Mouse (Mus musculus) 3134 (cell line): ENCODE measurements around the gene Fat4.

Source experiments
- DNase-seq: peaks from one replicate; pipeline ENCODE4 v3.0.0-alpha.2; 2011; ENCODE audit warnings: low spot score; ENCODE audit not compliant: insufficient read length; ENCODE audit errors: extremely low read depth

Fat4 gene

DNA sequence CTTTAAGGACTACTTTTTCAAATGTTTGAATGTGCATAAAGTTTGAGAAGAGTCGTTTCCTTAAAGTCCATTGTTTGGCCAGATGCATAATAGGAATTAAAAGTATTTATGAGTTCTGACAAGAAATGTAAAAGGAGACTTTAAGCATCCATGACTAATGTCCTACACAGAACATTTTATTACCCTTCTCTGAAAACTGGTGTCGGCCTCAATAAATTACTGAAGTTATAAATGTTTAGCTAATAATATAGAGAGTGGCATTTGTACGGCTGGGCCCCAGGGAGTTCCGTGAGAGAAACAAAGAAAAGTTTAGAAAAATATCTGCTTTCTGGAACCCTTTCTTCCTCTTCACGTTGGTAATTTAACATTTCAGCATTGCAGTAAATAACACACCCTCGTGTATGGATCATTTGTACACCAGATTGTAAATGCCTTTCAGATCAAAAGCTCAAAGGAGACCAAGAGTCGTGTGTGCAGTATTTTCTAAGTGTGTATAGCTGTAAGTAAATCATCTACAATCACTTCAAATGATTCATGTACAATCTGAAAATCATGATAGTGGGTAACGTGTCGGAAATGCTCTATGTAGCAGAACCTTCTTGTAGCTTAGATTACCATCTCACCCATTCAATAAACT lies 69.4 kb downstream of the Fat4 start:
- no peak for DNase-seq

DNA sequence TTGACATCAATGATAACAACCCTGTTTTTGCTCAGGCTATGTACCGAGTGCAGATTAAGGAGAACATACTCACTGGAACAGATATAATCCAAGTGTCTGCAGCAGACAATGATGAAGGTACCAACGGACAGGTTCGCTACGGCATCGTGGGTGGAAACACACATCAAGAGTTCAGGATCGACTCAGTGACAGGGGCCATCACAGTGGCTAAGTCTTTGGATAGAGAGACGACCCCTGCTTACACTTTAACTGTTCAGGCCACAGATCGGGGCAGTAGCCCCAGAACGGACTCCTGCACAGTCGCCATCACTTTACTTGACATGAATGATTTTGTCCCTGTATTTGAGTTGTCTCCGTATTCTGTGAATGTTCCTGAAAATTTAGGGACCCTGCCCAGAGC lies 70.4 kb downstream of the Fat4 start:
- DNase-seq, result no peak

DNA sequence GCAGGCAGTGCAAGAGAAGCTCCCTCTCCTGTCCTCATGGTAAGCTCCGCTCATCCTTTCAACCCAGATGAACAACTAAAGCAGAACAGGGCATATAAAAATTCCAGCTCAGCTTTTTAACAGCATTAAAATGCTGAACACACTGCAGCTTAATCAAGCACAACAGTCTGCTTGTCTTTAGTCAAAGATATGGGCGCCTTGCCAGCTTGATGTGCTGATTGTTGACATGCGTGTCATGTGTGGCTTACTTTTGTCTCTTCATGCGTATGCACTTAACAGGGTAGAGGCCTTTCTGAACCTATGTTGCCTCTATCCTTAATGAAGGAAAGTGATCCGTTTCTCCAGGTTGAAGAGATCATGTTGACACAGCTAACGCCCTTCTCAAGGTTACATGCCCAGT lies 75.6 kb downstream of the Fat4 start:
- DNase-seq, result no peak

DNA sequence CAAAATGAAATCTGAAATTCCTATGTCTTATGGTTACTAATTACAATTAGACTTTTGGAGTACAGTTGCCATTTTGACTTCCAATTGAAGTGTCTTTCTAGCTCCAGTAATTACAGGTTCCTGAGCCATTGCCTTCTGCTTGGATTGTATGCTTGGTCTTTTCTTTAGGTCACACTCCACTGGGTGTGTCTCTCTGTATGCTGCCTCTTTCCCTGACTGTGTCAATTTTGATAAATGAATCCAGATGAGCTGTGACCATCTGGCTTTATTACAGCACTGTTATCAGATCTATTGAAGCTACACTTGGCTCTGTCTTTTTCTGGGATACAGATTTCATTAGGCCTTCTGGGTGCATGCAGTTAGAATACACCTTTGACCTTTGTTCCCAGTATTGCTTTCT lies 80.7 kb downstream of the Fat4 start:
- no peak for DNase-seq

DNA sequence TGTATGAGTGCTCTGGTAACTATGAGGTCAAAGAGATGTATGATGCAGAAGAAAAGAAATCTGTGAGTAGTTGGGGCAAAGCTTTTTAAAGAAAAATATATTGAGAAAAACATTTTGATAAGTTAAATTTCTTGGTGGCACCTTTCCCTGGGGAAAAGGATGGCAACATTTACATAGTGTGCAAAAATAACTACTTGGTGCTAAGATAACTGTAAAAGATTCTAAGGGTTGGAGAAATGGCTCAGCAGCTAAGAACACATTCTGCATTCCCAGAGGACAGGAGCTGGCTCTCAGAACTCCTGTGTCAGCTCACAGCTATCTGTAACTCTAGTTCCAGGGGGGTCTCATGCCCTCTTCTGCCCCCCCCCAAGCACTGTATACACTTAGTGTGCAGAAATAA lies 99.6 kb downstream of the Fat4 start:
- no peak for DNase-seq

DNA sequence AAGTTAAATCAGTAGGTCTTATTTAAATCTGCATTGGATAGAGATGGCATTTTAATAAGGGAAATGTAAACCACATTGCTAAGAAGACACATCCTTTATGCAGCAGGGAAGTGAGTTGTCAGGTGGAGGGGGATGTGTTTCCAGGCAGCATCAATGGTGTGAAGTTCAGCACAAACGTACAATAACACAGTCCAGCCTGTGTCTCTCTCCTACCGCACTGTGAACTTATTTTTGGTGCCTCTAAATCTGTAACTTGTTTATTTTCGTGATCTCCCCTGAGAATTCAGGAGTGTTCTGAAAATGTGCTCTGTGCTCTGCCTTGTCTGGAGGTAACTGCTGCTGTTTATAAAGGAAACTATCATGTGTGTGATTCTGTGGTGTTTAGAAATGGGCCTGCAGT lies 102.4 kb downstream of the Fat4 start:
- DNase-seq, result no peak

DNA sequence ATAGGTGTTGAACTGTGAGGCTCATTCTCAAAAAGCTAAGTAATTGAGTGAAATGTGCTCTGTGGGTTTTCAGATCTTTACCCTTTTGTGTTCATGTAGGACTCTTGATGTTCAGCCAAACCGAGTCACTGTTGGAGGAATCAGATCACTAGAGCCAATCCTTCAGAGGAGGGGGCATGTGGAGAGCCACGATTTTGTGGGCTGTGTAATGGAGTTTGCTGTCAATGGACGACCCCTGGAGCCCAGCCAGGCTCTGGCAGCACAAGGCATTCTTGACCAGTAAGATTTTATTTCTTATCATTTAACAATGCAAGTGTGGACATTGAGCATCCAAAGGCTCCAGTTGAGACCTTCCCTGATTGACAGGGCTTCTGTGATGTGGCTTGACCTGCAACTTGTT lies 113.3 kb downstream of the Fat4 start:
- no peak for DNase-seq

DNA sequence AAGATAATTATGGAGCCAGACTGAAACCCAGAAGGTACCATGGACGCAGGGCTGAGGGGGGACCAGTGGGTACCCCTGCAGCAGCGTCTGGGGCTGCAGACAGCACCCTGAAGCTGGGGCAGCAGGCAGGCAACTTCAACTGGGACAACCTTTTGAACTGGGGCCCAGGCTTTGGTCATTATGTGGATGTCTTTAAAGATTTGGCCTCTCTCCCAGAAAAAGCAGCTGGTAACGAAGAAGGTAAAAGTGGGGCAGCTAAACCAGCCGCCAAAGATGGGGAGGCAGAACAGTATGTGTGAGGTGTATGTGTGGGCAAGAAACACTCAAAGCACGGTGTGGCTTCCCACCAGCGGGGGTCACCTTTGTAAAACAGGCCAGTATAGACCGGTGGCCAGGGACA lies 123.8 kb downstream of the Fat4 start:
- no peak for DNase-seq

DNA sequence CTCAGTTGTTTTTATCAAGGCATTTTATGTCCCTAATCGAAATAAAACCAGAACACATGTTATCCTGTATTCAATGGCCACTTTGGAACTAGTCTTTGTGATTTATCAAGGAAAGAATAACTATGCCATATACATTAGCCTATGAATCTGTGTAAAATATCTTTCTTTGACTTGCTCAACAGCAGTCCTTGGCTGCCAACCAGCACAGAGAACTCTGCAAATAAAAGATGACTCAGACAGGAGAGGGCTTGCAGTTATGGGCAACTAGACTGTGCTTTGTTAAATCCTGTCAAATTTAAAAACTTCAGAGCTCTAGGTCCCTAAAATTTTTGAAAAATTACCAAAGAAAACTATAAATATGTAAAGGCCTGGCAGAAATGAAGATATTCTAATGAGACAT lies 130.9 kb downstream of the Fat4 start:
- DNase-seq, result no peak

DNA sequence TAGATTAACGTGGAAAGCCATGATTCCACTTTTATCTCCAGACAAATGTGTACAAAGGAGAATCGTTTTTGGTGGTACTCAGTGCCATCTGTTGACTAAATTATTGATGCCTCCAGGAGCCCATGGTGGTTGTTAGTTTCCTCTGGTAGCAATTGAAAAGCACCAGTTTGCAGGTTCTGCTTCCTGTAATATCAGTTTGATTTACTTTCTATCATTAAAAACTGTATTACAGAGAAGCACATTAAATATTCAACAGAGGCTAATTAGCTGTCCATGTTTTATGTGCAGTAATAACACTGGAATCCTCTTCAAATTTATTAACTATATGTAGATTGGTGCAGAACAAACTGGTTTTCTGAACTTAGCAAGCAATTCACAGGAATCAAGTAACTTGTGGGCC lies 149.4 kb downstream of the Fat4 start:
- no peak for DNase-seq

DNA sequence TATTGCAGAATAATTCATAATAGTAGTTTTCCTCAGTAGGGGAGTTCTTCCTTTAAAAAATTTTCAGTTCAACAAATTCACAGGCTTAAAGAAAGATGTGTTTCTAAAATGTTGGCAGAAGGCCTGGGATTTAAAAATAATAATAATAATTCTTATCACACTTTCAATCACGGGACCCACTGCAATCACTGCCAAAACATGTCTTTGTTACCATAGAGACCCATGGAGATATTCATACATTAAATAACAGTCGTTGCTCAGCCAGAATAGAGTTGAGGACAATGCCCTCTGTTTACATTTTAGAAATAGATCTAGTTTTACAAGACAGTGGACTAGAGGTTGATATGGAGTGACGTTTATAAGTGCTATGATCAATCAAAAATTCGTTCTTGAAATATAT lies 159.7 kb downstream of the Fat4 start:
- no peak for DNase-seq

DNA sequence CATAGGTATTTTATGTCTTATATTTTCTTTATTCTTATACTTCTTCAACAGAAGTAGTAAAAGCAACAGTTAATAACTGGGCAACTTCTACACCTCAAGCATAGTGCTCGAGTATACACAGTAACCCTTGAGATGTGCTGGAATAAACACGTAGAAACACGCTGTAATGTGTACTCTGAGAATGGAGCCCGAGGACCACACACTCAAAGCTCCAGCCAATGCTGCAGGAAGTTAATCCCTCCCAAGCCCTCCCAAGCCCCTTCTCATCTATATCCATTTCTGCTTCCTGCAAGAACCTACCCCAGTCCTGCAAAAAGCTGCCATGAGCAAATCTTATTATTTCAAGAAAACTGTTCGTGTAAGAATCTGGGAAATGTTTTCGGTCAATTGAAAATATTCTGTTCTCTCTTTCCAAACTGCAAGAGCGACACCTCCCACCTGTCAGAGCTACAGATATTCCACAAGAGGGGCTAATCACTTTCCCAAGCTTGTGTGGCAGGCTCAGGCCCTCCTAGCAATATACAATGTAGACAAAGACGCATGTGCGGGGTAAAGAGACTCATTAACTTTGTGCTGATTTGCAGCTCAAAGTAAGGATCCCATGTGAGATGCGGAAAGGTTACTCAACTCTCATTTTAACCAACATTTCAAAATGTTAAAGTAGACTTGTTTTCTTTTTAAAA lies 161.0 kb downstream of the Fat4 start:
- no peak for DNase-seq

DNA sequence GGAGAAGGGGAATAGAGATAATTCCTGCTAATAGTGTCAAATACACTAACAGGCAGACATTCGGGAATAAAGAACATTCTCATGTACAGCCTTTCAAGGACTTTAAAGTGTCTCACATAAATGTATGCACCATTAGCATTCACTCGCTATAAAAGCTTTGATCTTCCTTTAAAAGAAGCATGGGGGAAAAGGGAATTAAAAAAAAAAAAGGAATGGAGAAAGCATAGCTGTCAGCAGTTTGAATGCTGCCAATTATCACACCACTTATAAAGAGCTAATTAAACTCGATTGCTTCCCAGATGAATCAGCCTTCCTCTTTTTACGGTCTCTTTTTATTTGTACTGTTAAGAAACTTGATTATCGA lies 161.5 kb downstream of the Fat4 start:
- DNase-seq, result no peak

DNA sequence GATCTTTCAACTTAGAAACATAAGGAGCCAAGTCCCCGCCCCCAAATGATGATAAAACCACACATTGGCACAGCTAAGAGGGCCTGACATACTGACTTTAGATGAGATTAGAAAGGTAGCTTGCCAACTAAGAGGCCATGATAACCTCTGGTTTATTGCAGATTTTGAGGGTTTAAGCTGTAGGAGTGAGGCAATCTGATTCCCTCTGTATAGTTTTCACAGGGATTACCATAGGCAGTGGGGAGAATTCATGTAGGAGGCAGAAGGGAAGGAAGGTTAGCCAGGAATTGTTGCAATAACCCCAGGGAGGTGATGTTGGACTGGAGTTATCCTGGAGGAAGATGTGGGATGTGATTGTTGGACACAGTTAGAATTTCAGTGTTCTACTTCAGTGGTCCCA lies 163.4 kb downstream of the Fat4 start:
- no peak for DNase-seq

DNA sequence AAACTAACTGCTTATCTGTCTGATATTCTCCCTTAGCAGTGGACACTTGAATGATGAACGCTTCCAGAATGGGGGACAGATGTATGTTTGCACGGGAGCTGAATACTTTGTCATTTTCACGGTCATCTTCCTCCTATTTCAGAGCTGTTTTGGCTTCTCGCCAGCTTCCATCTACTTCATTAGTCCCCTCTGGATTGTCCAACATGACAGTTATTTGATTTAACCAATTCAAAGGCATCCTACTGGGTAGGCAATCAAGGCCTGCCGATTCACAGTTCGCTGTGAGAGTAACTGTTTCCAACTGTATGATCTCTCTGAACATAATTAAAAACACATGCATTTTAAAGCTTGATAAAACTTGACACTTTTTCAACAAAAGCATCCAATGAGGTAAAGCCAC lies 166.3 kb downstream of the Fat4 start:
- DNase-seq, result no peak
